Mouse (Mus musculus): ENCODE measurements around the gene Slc35d3.

DNA sequence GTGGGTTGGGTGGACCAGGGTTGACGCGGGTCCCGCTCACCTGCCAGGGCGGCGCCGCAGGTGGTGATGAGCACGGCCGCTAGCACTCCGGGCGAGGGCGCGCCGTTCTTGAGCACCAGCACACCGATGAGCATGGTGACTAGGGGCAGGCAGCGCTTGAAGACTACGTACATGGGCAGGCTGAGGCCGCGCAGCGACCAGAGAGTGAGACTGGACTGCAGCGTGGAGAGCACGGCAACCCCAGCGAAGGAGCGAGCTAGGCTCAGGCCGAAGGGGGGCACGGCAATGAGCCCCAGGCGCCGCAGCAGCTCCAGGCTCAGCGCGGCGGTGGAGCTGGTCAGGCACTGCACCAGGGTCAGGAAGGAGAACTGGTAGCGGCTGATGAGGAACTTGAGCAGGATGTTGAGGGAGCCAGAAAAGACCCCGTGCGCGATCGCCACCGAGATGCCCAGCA is 688 bp downstream of the Slc35d3 start:
- no peak for TF ChIP-seq MAX (IDR thresholded peaks at IDR 0.05; ENCODE audit: low read depth)
- no peak for TF ChIP-seq POLR2AphosphoS2 (IDR thresholded peaks at IDR 0.05; ENCODE audit: insufficient read length, low read depth)
- no peak for TF ChIP-seq USF1 (IDR thresholded peaks at IDR 0.05; ENCODE audit: low read depth)
- TF ChIP-seq POLR2A (IDR thresholded peaks at IDR 0.05; ENCODE audit: insufficient read length, low read depth) = no peak
- TF ChIP-seq CEBPB (IDR thresholded peaks at IDR 0.05; ENCODE audit: insufficient read depth, poor library complexity, severe bottlenecking) = no peak
- no peak for TF ChIP-seq TCF12 (IDR thresholded peaks at IDR 0.05; ENCODE audit: insufficient read depth, poor library complexity, severe bottlenecking)
